Mouse (Mus musculus) midbrain, embryonic 14.5 days (tissue): ENCODE measurements around the gene Cap1. TPM values are rescaled to one million over a fixed set of nuclear protein-coding genes. Genes with fewer than 3 reads are reported as not detected.

Experiments
- ATAC-seq: fragments of 200-750 bp; cut with Nextera tagmentation; 2 replicates; pipeline ENCODE4 v1.8.0; 2017; ENCODE audit warnings: moderate number of reproducible peaks, moderate library complexity; ENCODE audit not compliant: low FRiP score, low TSS enrichment
- DNase-seq: peaks from one replicate; pipeline ENCODE4 v3.0.0-alpha.2; 2015
- H3K27ac ChIP-seq: fragments of 300-500 bp; sonication (generic); replicated peaks from 2 replicates; pipeline ENCODE4 v1.5.1; 2014; ENCODE audit warnings: mild to moderate bottlenecking, low read depth, low read length, moderate library complexity
- H3K27me3 ChIP-seq: fragments of 300-500 bp; sonication (generic); 2 replicates; pipeline ENCODE4 v1.6.1; 2014; ENCODE audit warnings: low read length, control low read depth, mixed read lengths; ENCODE audit not compliant: control insufficient read depth, insufficient read depth
- H3K36me3 ChIP-seq: fragments of 300-500 bp; sonication (generic); 2 replicates; pipeline ENCODE4 v1.6.1; 2014; ENCODE audit warnings: low read length, control low read depth; ENCODE audit not compliant: control insufficient read depth, insufficient read depth
- H3K4me1 ChIP-seq: fragments of 300-500 bp; sonication (generic); 2 replicates; pipeline ENCODE4 v1.6.1; 2014; ENCODE audit warnings: mild to moderate bottlenecking, antibody characterized with exemption, low read length, control low read depth; ENCODE audit not compliant: control insufficient read depth, insufficient read depth
- H3K4me2 ChIP-seq: fragments of 300-500 bp; sonication (generic); 2 replicates; pipeline ENCODE4 v1.6.1; 2014; ENCODE audit warnings: mild to moderate bottlenecking, low read length, moderate library complexity
- H3K4me3 ChIP-seq: fragments of 300-500 bp; sonication (generic); replicated peaks from 2 replicates; pipeline ENCODE4 v1.5.1; 2014; ENCODE audit warnings: low read depth, low read length
- H3K9ac ChIP-seq: fragments of 300-500 bp; sonication (generic); replicated peaks from 2 replicates; pipeline ENCODE4 v1.6.1; 2014; ENCODE audit warnings: mild to moderate bottlenecking, low read length, moderate library complexity
- H3K9me3 ChIP-seq: fragments of 300-500 bp; sonication (generic); 2 replicates; pipeline ENCODE4 v1.6.1; 2016; ENCODE audit warnings: low read length, control low read depth, mixed read lengths; ENCODE audit not compliant: control insufficient read depth
- WGBS: fragments of 180-500 bp; shearing (Covaris S2); extraction: QIAGEN DNeasy Blood & Tissue Kit; methylation state at CpG from one replicate; pipeline ENCODE4 v1.1.7; 2014; 5-methylcytosine and 5-hydroxymethylcytosine counted together
- polyA plus RNA-seq: library from polyadenylated mRNA; unstranded; fragments of >200 nt; fragmentation: Nextera tagmentation; extraction: Ambion mirVana; gene quantifications from 2 replicates; pipeline ENCODE4 v1.2.1, GENCODE M21; 2014

Cap1 gene
- polyA plus RNA-seq, 1 experiment from 2014 or later: 72.8 TPM

GRCm38 (mm10) chr4:122914186-122914585 lies 28.3 kb upstream of the Cap1 start:
- no peaks in the 10 kb centered on the region for H3K27me3 ChIP-seq
- ATAC-seq (no peak), DNase-seq (no peak)
- H3K9ac ChIP-seq: no peak overlapping the region
- H3K36me3 ChIP-seq: no peaks in the 10 kb centered on the region
- H3K4me1 ChIP-seq: peaks cover 7% of the 10 kb centered on the region
- H3K27ac ChIP-seq: no peak overlapping the region
- no peaks in the 10 kb centered on the region for H3K9me3 ChIP-seq
- H3K4me3 ChIP-seq: no peak overlapping the region
- WGBS: 80% methylated on average over 7 of the region's 7 CpGs
- H3K4me2 ChIP-seq: no peak overlapping the region

- WGBS: 78% methylated on average over 5 of the region's 5 CpGs
- ATAC-seq (no peak), DNase-seq (no peak)
- H3K9me3 ChIP-seq: no peaks in the 10 kb centered on the region
- H3K4me3 ChIP-seq: no peak overlapping the region
- no peak overlapping the region for H3K27ac ChIP-seq
- no peak overlapping the region for H3K9ac ChIP-seq
- H3K27me3 ChIP-seq: no peaks in the 10 kb centered on the region
- peaks cover 13% of the 10 kb centered on the region for H3K4me1 ChIP-seq
- no peaks in the 10 kb centered on the region for H3K36me3 ChIP-seq
- H3K4me2 ChIP-seq: no peak overlapping the region
Observed at GRCm38 (mm10) chr4:122912613-122913012, 26.8 kb upstream of the Cap1 start.

GRCm38 (mm10) chr4:122910577-122910976 lies 24.7 kb upstream of the Cap1 start:
- H3K9me3 ChIP-seq: no peaks in the 10 kb centered on the region; the same call in 1 of the 2 replicates
- no peaks in the 10 kb centered on the region for H3K36me3 ChIP-seq
- H3K27ac ChIP-seq: no peak overlapping the region
- no peak overlapping the region for H3K4me2 ChIP-seq
- no peak overlapping the region for H3K9ac ChIP-seq
- H3K4me3 ChIP-seq: no peak overlapping the region
- DNase-seq: peak; percentile 13
- 67% methylated on average over 6 of the region's 6 CpGs for WGBS
- no peaks in the 10 kb centered on the region for H3K27me3 ChIP-seq
- ATAC-seq: no peak
- peaks cover 13% of the 10 kb centered on the region for H3K4me1 ChIP-seq

- 0 out of 2 replicates have a peak overlapping the region, but pooled peaks have one; percentile 10 for H3K4me3 ChIP-seq
- peak; percentile 74 for ATAC-seq
Observed at GRCm38 (mm10) chr4:122909572-122910189, 23.8 kb upstream of the Cap1 start.

GRCm38 (mm10) chr4:122905359-122905758 lies 19.5 kb upstream of the Cap1 start:
- no peaks in the 10 kb centered on the region for H3K36me3 ChIP-seq
- H3K27ac ChIP-seq: no peak overlapping the region
- no peak overlapping the region for H3K4me3 ChIP-seq
- WGBS: 95% methylated on average over 10 of the region's 10 CpGs
- no peak for DNase-seq
- H3K27me3 ChIP-seq: no peaks in the 10 kb centered on the region
- no peaks in the 10 kb centered on the region; the same call in 1 of the 2 replicates for H3K9me3 ChIP-seq
- H3K9ac ChIP-seq: no peak overlapping the region
- H3K4me2 ChIP-seq: no peak overlapping the region
- no peak for ATAC-seq
- peaks cover 13% of the 10 kb centered on the region for H3K4me1 ChIP-seq

More at GRCm38 (mm10) chr4:122909572-122910189, 23.8 kb upstream of the Cap1 start:
- peak; percentile 62 for DNase-seq
- Histone ChIP-seq H3K36me3 (no peaks in the 10 kb centered on the region), H3K27me3 (no peaks in the 10 kb centered on the region), H3K27ac (peak overlapping the region; percentile 63), H3K9ac (peak overlapping the region; percentile 31; the same call in 1 of the 2 replicates), H3K9me3 (no peaks in the 10 kb centered on the region; the same call in 1 of the 2 replicates), H3K4me2 (peak overlapping the region; percentile 49), H3K4me1 (peaks cover 13% of the 10 kb centered on the region)
- WGBS: 4% methylated on average over 12 of the region's 12 CpGs

- DNase-seq (no peak), ATAC-seq (no peak)
- Histone ChIP-seq H3K36me3 (no peaks in the 10 kb centered on the region), H3K4me1 (peaks cover under 1% of the 10 kb centered on the region), H3K4me3 (no peak overlapping the region), H3K27me3 (no peaks in the 10 kb centered on the region), H3K9me3 (no peaks in the 10 kb centered on the region; the same call in 1 of the 2 replicates), H3K27ac (no peak overlapping the region), H3K9ac (no peak overlapping the region), H3K4me2 (no peak overlapping the region)
- 95% methylated on average over 3 of the region's 3 CpGs for WGBS
Observed at GRCm38 (mm10) chr4:122903709-122904108, 17.9 kb upstream of the Cap1 start.

- H3K27me3 ChIP-seq: no peaks in the 10 kb centered on the region
- DNase-seq (no peak), ATAC-seq (no peak)
- no peak overlapping the region for H3K4me2 ChIP-seq
- WGBS: 41% methylated on average over 6 of the region's 6 CpGs
- no peak overlapping the region for H3K9ac ChIP-seq
- H3K4me3 ChIP-seq: no peak overlapping the region
- H3K27ac ChIP-seq: no peak overlapping the region
- no peaks in the 10 kb centered on the region for H3K4me1 ChIP-seq
- no peaks in the 10 kb centered on the region for H3K36me3 ChIP-seq
- H3K9me3 ChIP-seq: no peaks in the 10 kb centered on the region; the same call in 1 of the 2 replicates
Observed at GRCm38 (mm10) chr4:122902156-122902555, 16.3 kb upstream of the Cap1 start.

- no peak for ATAC-seq
- H3K27me3 ChIP-seq: no peaks in the 10 kb centered on the region
- H3K4me2 ChIP-seq: no peak overlapping the region
- no peaks in the 10 kb centered on the region for H3K36me3 ChIP-seq
- H3K9me3 ChIP-seq: no peaks in the 10 kb centered on the region
- H3K4me3 ChIP-seq: no peak overlapping the region
- no peaks in the 10 kb centered on the region for H3K4me1 ChIP-seq
- DNase-seq: peak; percentile 91
- WGBS: 16% methylated on average over 5 of the region's 5 CpGs
- H3K9ac ChIP-seq: no peak overlapping the region
- no peak overlapping the region for H3K27ac ChIP-seq
Observed at GRCm38 (mm10) chr4:122898313-122898712, 12.5 kb upstream of the Cap1 start.

- DNase-seq (no peak), ATAC-seq (no peak)
- Histone ChIP-seq H3K27ac (no peak overlapping the region), H3K27me3 (no peaks in the 10 kb centered on the region), H3K9me3 (no peaks in the 10 kb centered on the region), H3K4me2 (no peak overlapping the region), H3K4me3 (no peak overlapping the region), H3K4me1 (no peaks in the 10 kb centered on the region), H3K9ac (no peak overlapping the region), H3K36me3 (no peaks in the 10 kb centered on the region)
- 87% methylated on average over 4 of the region's 4 CpGs for WGBS
Observed at GRCm38 (mm10) chr4:122897750-122898149, 11.9 kb upstream of the Cap1 start.
